Mouse (Mus musculus) heart, adult 2 months (tissue): ENCODE data around the gene Wdr1. TPM values are rescaled to one million over a fixed set of nuclear protein-coding genes. Genes with fewer than 3 reads are reported as not detected.

Experiments used
- DNase-seq, 2 experiments: peaks; one replicate each; pipeline ENCODE4 v3.0.0; 2021
- H3K27ac ChIP-seq: fragments of 200-600 bp; 2 replicates; pipeline ENCODE4 v1.8.1; 2022
- H3K27me3 ChIP-seq: fragments of 200-500 bp; 2 replicates; pipeline ENCODE4 v1.6.1; 2012; ENCODE audit warnings: mild to moderate bottlenecking, low read length, inconsistent platforms, mixed read lengths; ENCODE audit not compliant: control insufficient read depth, insufficient read depth
- H3K36me3 ChIP-seq: fragments of 200-500 bp; 2 replicates; pipeline ENCODE4 v1.6.1; 2012; ENCODE audit warnings: low read length, inconsistent platforms; ENCODE audit not compliant: control insufficient read depth, insufficient read depth
- H3K4me1 ChIP-seq: fragments of 200-500 bp; 2 replicates; pipeline ENCODE4 v1.6.1; 2011; ENCODE audit warnings: low read length; ENCODE audit not compliant: control insufficient read depth, insufficient read depth
- H3K4me3 ChIP-seq: fragments of 200-600 bp; 2 replicates; pipeline ENCODE4 v1.8.1; 2022
- H3K79me2 ChIP-seq: fragments of 200-500 bp; replicated peaks from 2 replicates; pipeline ENCODE4 v1.6.1; 2012; ENCODE audit warnings: mild to moderate bottlenecking, inconsistent platforms, low read length, moderate library complexity, mixed read lengths; ENCODE audit not compliant: control insufficient read depth, insufficient read depth
- H3K9ac ChIP-seq: fragments of 200-500 bp; 2 replicates; pipeline ENCODE4 v1.6.1; 2012; ENCODE audit warnings: low read depth, mild to moderate bottlenecking, control low read depth, inconsistent platforms, low read length, mixed read lengths
- CTCF ChIP-seq: fragments of 200-600 bp; IDR thresholded peaks from 2 replicates; pipeline ENCODE4 v1.8.1; 2022; ENCODE audit warnings: antibody characterized with exemption, mild to moderate bottlenecking, moderate library complexity
- EP300 ChIP-seq: fragments of 200-500 bp; IDR thresholded peaks from 2 replicates; pipeline ENCODE4 v1.6.1; 2011; ENCODE audit warnings: low read depth, low read length, control low read depth; ENCODE audit not compliant: insufficient read depth
- POLR2A ChIP-seq: fragments of 200-500 bp; IDR thresholded peaks from 2 replicates; pipeline ENCODE4 v1.6.1; 2011; ENCODE audit warnings: mild to moderate bottlenecking, low read depth, low read length, control low read depth; ENCODE audit not compliant: insufficient read depth
- WGBS: fragments of 180-500 bp; shearing (Covaris S2); methylation state at CpG from one replicate; pipeline ENCODE4 v1.1.7; 2018; 5-methylcytosine and 5-hydroxymethylcytosine counted together
- intact Hi-C: fragments of 180-260 bp; cut with DNase I; formaldehyde crosslinking; loops from one replicate; pipeline ENCODE4 v1.15.1; 2025
- polyA plus RNA-seq: library from polyadenylated mRNA; depleted of rRNA; stranded (reverse); fragments of >200 nt; gene quantifications from 2 replicates; pipeline ENCODE4 v1.2.3, GENCODE M21; 2012
- total RNA-seq, 2 experiments: library from RNA; stranded (reverse); gene quantifications; 2 replicates each; pipeline ENCODE4 v1.2.3; 2021

Gene Wdr1
- total and polyA plus RNA-seq, 3 experiments: 105 to 119 (median 107) TPM

GRCm38 (mm10) chr5:38552615-38553014 lies 10.4 kb downstream of the Wdr1 start:
- peaks cover 9% of the 10 kb centered on the region for H3K79me2 ChIP-seq
- no peak overlapping the region for H3K4me3 ChIP-seq
- peaks cover 41% of the 10 kb centered on the region for H3K4me1 ChIP-seq
- peak overlapping the region; percentile 64 for H3K27ac ChIP-seq
- intact Hi-C loops: no loop called here
- no peak for DNase-seq
- no peaks in the 10 kb centered on the region for H3K27me3 ChIP-seq
- TF ChIP-seq EP300 (no peak), POLR2A (no peak), CTCF (no peak)
- 58% methylated on average over 3 of the region's 3 CpGs for WGBS
- no peak overlapping the region for H3K9ac ChIP-seq
- peaks cover 47% of the 10 kb centered on the region for H3K36me3 ChIP-seq

- no peak overlapping the region for H3K4me3 ChIP-seq
- no peak overlapping the region for H3K9ac ChIP-seq
- DNase-seq: no peak
- no peaks in the 10 kb centered on the region for H3K27me3 ChIP-seq
- peaks cover 56% of the 10 kb centered on the region for H3K36me3 ChIP-seq
- WGBS: 22% methylated on average over 1 of the region's 1 CpGs
- intact Hi-C loops: no loop called here
- H3K27ac ChIP-seq: peak overlapping the region; percentile 76
- H3K4me1 ChIP-seq: peaks cover 40% of the 10 kb centered on the region
- TF ChIP-seq EP300 (no peak), CTCF (no peak), POLR2A (no peak)
- peaks cover 6% of the 10 kb centered on the region; the same call in 1 of the 2 replicates for H3K79me2 ChIP-seq
These were observed 12.7 kb downstream of the Wdr1 start for GRCm38 (mm10) chr5:38550221-38550768.

GRCm38 (mm10) chr5:38549461-38549909 lies 13.5 kb downstream of the Wdr1 start:
- WGBS: 7% methylated on average over 3 of the region's 3 CpGs
- DNase-seq: peak in 1 of 2 experiments; percentile 29
- intact Hi-C loops: loop anchor here (1.0 kb wide), 1 partner anchor 30 kb away; no protein-coding TSS in a partner anchor
- TF ChIP-seq POLR2A: no peak
- TF ChIP-seq CTCF: no peak
- TF ChIP-seq EP300: no peak
- H3K27me3 ChIP-seq: no peaks in the 10 kb centered on the region
- peak overlapping the region; percentile 76 for H3K27ac ChIP-seq
- peaks cover 58% of the 10 kb centered on the region for H3K36me3 ChIP-seq
- H3K79me2 ChIP-seq: peaks cover 6% of the 10 kb centered on the region; the same call in 1 of the 2 replicates
- peaks cover 36% of the 10 kb centered on the region for H3K4me1 ChIP-seq
- H3K4me3 ChIP-seq: no peak overlapping the region
- no peak overlapping the region for H3K9ac ChIP-seq

GRCm38 (mm10) chr5:38547375-38547774 lies 15.6 kb downstream of the Wdr1 start:
- H3K27me3 ChIP-seq: no peaks in the 10 kb centered on the region
- no peak overlapping the region for H3K4me3 ChIP-seq
- peaks cover 34% of the 10 kb centered on the region for H3K4me1 ChIP-seq
- TF ChIP-seq EP300 (no peak), POLR2A (no peak), CTCF (no peak)
- intact Hi-C loops: no loop called here
- WGBS: 25% methylated on average over 6 of the region's 6 CpGs
- H3K36me3 ChIP-seq: peaks cover 65% of the 10 kb centered on the region
- peak overlapping the region; percentile 31; the same call in 1 of the 2 replicates for H3K27ac ChIP-seq
- peak in 1 of 2 experiments; percentile 42 for DNase-seq
- H3K79me2 ChIP-seq: no peaks in the 10 kb centered on the region
- no peak overlapping the region for H3K9ac ChIP-seq

- H3K79me2 ChIP-seq: no peaks in the 10 kb centered on the region
- no peaks in the 10 kb centered on the region for H3K27me3 ChIP-seq
- peaks cover 50% of the 10 kb centered on the region for H3K36me3 ChIP-seq
- intact Hi-C loops: no loop called here
- 36% methylated on average over 5 of the region's 5 CpGs for WGBS
- H3K27ac ChIP-seq: peak overlapping the region; percentile 51
- H3K4me3 ChIP-seq: no peak overlapping the region
- H3K9ac ChIP-seq: no peak overlapping the region
- H3K4me1 ChIP-seq: peaks cover 31% of the 10 kb centered on the region
- no peak for TF ChIP-seq EP300
- no peak for TF ChIP-seq POLR2A
- no peak for TF ChIP-seq CTCF
- DNase-seq: no peak
These were observed 18.3 kb downstream of the Wdr1 start for GRCm38 (mm10) chr5:38544423-38545415.
